Mouse (Mus musculus): ENCODE results near the gene Tox2. TPM values are rescaled to one million over a fixed set of nuclear protein-coding genes. Genes with fewer than 3 reads are reported as not detected.

Tox2 gene
- total RNA-seq, 2 experiments from 2014 or later = 23.9 to 26.4 TPM

DNA sequence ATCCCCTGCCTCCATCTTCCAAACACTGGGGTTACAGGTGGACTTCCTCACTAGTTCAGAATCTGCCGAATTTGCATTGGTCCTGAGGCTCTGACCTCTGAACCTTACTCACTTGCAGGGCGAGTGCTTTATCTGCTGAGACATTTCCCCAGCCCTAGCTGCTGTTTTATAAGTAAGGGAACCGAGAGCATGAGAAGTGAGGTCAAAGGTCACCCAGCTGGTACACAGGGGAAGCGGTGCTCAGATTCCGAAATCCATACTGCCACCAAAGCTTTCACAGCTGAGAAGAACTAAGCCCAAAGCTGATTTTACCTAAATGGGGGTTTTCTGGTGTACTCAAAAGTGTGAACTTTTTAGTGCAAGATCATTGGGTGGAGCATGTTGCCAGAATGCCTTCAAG is 38.9 kb downstream of the Tox2 start:
- DNase-seq (ENCODE audit: extremely low spot score in 1 of 2, low spot score in 2 of 2) = no peak
- intact Hi-C loops (cut with DNase I) = no loop called here

DNA sequence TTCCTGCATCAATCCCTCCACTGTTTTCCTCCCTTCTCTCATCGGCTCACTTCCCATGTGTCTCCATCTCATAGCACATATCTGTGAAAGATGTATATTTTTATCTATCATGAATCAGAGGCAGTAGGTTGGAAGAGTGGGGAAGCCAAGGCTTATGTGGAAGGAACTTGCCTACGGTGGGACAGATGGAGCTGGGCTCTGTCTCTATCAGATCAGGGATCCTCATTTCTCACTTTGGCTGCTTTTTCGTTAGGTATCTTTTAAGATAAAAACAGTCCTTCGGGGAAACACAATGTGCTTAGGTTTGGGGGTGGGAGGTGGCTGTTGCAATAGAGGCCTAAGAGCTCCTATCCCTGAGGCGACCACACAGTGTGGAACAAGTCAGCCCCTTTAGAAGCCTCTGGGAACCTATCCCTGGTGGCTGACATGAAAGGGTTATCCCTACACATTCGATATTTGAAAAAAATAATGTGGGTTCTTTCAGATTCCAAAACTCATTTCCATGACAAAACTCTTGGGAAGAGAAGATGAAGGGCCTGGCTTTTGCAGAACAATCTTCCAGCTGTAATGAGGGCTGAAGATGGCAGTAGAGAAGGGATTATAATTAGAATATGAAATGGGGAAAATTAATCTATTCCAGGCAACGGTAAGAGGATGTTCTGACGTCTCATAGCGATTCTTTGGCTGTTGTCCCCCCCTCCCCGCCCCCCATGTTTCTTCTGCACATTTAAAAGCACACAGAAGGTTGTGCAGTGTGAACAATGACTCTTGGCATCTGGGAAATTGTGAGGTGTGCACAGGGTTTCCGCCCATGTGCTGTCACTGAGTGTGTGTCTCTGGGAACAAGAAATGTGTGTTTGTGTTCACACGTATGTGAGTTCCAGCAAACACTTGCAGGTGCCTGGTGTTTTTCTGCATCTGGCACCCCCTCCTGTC is 41.3 kb downstream of the Tox2 start:
- intact Hi-C loops (cut with DNase I) = no loop called here
- no peak for DNase-seq (ENCODE audit: extremely low spot score in 1 of 2, low spot score in 2 of 2)

DNA sequence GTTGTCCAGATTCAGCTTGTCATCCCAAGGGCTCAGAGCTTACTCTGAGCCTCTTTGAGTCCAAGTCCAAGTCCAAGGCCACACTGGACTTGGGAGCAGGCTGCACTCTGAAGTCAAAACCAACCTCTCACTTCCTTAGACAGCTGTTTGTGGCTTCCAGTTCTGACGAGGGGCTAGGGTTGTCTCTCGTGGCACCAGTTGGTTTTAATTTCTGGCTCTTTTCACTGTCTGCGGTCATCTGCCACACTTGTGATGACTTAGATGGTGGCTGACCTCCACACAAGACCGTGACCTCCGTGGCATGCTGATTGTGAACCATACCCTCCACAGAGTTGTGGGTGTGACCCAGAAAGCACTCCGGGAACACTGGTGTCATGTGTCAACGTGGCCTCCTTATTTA is 46.0 kb downstream of the Tox2 start:
- intact Hi-C loops (cut with DNase I) = no loop called here
- no peak for DNase-seq (ENCODE audit: extremely low spot score in 1 of 2, low spot score in 2 of 2)

DNA sequence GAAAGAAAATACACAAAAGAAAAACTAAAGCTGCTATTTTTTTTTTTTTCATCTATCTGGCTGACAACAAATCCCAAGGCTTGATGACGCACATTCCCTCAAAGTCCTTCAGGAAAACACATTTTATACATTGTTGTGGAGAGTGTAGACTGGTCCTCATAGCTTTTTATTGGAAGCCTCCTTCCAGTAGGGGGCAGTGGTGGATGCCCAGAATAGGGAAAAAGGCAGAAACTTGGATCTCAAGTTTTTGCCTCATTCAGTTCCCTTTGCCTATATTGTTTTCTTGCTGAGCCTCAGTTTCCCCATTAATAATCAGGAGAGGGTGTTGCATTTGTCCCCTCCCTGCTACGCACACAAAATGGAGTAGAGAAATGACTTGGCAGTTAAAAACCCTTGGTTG is 49.7 kb downstream of the Tox2 start:
- no peak for DNase-seq (ENCODE audit: extremely low spot score in 1 of 2, low spot score in 2 of 2)
- intact Hi-C loops (cut with DNase I) = no loop called here

- no peak for DNase-seq (ENCODE audit: extremely low spot score in 1 of 2, low spot score in 2 of 2)
- intact Hi-C loops (cut with DNase I) = no loop called here
Measured at GRCm38 (mm10) chr2:163253248-163254099, 50.5 kb downstream of the Tox2 start.

- no peak for DNase-seq (ENCODE audit: extremely low spot score in 1 of 2, low spot score in 2 of 2)
- intact Hi-C loops (cut with DNase I) = no loop called here
Measured at GRCm38 (mm10) chr2:163254228-163254627, 51.3 kb downstream of the Tox2 start.

GRCm38 (mm10) chr2:163256765-163257164 is 53.8 kb downstream of the Tox2 start:
- intact Hi-C loops (cut with DNase I) = no loop called here
- DNase-seq (ENCODE audit: extremely low spot score in 1 of 2, low spot score in 2 of 2) = no peak

DNA sequence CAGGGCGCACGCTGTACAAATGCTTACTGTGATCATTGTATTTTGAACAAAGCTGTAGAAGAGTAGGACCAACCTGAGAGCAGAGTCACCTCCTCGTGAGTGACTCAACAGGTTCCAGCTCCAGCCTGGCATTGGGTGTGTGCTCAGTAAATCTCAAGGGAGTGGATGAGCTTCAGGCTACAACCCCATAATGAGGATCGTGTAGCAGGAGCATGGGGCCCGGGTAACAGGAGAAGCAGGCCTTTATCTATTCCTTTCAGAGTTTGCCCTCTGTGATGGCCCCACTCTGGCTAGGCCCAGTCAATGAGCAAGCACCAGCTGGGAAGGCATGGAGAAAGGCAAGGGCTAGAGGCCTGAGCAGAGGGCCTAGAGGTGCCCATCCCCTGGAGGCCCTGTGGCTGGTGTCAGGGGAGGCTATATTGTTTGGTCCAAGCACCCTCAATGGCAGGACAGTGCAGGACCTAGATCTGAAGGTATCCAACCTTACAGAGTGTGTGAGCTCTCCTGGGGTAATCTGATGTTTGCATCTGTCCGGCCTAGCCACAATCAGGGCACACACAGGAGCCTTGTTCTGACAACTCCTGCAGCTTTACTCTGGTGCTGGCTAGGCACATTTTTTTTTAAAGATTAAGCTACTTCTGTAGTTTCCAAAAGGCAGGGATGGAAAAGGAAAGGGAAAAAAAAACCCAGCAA is 58.6 kb downstream of the Tox2 start:
- intact Hi-C loops (cut with DNase I) = no loop called here
- DNase-seq (ENCODE audit: extremely low spot score in 1 of 2, low spot score in 2 of 2) = no peak

DNA sequence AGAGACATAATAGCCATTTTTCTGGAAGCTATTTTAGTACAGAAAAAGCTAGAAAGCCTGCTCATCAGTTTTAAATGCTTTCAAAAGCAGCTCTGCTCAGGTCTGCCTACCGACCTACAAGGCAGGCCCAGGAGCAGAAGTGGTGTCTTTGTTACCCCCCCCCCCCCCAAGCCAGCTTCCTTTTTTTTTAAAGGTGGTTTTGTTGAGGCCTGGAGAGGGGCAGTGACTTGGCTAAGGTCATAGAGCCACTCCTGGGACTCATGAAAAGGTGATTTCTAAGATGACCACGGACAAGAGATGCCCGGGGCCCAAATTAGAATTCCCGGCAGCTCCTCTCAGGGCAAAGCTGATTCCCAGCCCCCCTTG is 59.1 kb downstream of the Tox2 start:
- intact Hi-C loops (cut with DNase I) = no loop called here

DNA sequence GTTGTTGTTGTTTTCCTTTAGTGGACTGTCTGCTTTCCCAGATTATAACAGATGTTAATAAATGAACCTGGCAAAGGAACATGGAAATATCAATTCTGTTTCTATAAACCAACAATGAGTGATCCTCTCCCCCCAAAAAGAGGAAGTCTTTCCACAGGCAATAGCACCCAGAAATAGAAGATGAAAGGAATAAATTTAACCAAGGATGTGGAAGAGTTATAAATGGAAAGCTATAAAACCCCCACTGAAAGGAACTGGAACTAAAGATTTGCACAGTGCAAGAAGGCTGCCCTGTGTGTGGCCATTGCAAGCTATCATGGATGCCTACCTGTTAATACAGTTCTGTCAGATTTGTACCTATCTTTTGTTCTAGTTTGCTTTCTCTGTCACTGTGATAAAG is 64.2 kb downstream of the Tox2 start:
- no peak for DNase-seq (ENCODE audit: extremely low spot score in 1 of 2, low spot score in 2 of 2)
- intact Hi-C loops (cut with DNase I) = no loop called here

More for the DNA sequence above, 59.1 kb downstream of the Tox2 start:
- no peak for DNase-seq (ENCODE audit: extremely low spot score in 1 of 2, low spot score in 2 of 2)

- DNase-seq (ENCODE audit: extremely low spot score in 1 of 2, low spot score in 2 of 2) = no peak
- intact Hi-C loops (cut with DNase I) = no loop called here
Measured at GRCm38 (mm10) chr2:163271581-163272492, 68.9 kb downstream of the Tox2 start.

DNA sequence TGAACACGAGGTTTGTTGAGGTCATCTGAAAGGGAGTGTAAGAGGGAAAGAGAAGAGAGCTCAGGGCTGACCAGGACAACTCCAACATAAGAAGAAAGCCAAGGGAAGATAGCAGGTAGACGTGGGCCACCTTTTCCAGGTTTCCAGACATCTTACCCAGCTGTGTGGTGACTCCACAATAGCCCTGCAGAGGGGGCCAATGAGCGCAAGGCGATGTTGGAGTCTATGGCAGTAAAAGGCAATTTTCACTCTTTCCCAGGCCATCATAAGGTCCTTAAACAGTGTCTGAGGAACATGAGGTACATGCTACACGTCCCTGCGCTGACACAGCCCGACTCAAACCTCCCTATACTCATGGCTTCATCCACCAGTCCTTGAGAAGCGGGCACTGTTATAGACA is 70.9 kb downstream of the Tox2 start:
- intact Hi-C loops (cut with DNase I) = no loop called here
- DNase-seq (ENCODE audit: extremely low spot score in 1 of 2, low spot score in 2 of 2) = no peak

DNA sequence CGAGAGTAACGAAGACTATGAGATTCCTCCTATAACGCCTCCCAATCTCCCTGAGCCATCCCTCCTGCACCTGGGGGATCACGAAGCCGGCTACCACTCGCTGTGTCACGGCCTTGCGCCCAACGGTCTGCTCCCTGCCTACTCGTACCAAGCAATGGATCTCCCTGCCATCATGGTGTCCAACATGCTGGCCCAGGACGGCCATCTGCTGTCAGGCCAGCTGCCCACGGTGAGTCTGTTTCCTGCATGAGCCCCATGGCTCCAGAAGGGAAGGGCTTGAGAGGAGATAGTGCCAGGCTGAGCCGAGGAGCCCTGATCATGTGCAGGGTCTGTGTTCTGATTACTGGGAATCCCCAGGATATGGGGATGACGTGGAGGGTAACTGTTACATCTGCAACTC is 73.1 kb downstream of the Tox2 start:
- DNase-seq (ENCODE audit: extremely low spot score in 1 of 2, low spot score in 2 of 2) = no peak
- intact Hi-C loops (cut with DNase I) = no loop called here

DNA sequence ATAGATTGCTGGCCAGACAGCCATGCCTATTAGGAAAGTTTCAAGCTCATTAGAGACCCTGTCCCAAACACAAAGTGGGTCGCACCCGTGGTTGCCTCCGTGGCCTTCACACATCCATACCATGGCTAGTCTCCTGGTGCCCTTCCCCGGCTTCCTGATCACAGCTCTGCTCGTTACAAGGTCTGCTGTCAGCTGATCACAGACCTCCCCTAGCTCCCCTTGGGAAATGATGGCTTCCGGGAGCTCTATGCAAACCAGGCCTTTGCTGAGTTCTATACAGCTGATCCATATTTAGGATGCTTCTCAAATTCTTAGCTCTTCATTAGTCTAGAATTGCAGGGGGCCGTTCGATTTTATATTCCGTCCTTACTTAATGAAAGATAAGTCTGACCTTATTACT is 75.1 kb downstream of the Tox2 start:
- DNase-seq (ENCODE audit: extremely low spot score in 1 of 2, low spot score in 2 of 2) = no peak
- intact Hi-C loops (cut with DNase I) = no loop called here

DNA sequence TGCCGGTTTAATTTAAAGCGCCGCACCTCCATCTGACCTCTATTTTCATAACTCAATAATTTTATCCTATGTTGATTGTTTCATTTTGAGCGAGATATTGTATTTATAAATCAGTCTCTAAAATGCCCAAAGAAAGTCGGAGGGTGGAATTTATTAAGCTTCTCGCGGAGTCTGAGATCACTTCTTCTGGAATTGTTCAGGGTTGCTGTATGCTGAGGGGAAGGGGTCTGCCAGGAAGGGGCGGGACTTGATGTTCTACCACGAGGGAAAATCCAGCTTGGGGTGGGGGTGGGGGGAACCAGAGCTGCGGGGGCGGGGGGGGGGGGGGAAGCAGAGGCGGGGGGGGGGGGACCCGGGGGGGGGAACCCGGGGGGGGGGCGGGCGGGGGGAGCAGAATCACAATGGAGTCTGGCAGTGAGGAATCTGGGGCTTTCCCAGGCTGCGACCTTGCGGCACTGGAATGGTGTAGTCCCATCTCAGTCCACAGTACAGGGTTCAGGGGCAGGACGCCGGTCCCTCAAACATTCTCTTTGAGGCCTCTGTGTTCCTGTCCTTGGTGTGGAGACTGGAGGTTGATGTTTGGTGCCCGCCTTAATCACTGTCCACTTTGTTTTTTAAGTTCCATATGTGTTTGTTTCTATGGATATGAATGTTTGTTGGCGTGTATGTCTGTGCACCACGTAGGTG is 77.9 kb downstream of the Tox2 start:
- no peak for DNase-seq (ENCODE audit: extremely low spot score in 1 of 2, low spot score in 2 of 2)
- intact Hi-C loops (cut with DNase I) = no loop called here

- no peak for DNase-seq (ENCODE audit: extremely low spot score in 1 of 2, low spot score in 2 of 2)
- intact Hi-C loops (cut with DNase I) = no loop called here
Measured at GRCm38 (mm10) chr2:163284856-163285255, 81.9 kb downstream of the Tox2 start.

- DNase-seq (ENCODE audit: extremely low spot score in 1 of 2, low spot score in 2 of 2) = no peak
- intact Hi-C loops (cut with DNase I) = no loop called here
Measured at GRCm38 (mm10) chr2:163285335-163285734, 82.4 kb downstream of the Tox2 start.

DNA sequence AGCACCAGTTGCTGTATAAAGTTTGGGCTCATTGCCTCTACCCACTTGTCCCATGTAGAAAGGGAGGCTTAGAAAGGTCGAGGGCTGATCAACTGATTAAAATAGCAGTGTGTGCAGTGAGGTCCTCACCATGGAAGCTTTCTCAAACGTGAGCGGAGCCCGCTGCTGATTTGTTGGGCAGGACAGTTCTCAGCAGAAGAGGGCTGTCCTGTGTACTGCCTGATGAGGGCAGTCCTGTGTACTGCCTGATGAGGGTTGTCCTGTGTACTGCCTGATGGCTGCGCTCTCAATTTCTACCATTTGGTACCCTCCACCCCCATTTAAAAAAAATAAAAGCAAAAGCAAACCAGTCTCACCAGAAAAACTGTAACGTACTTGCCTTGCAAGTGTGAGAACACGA is 82.8 kb downstream of the Tox2 start:
- intact Hi-C loops (cut with DNase I) = no loop called here
- no peak for DNase-seq (ENCODE audit: extremely low spot score in 1 of 2, low spot score in 2 of 2)
